Mouse (Mus musculus) duodenum, adult 2 months (tissue): ENCODE data around the gene Klc4. TPM values are rescaled to one million over a fixed set of nuclear protein-coding genes. Genes with fewer than 3 reads are reported as not detected.

Source experiments
- polyA plus RNA-seq: library from polyadenylated mRNA; depleted of rRNA; stranded (reverse); fragments of >200 nt; gene quantifications from 2 replicates; pipeline ENCODE4 v1.2.3, GENCODE M21; 2012; ENCODE audit warnings: low replicate concordance; rRNA removed

Gene Klc4
- polyA plus RNA-seq = 76.0 and 152 TPM in 2 replicates

GRCm38 (mm10) chr17:46645561-46646321, at the start of gene Klc4, which contains the start of gene Mrpl2:
Gene Klc4 (minus strand): TSS chr17:46646022.
Gene Mrpl2 (plus strand): TSS chr17:46646229.

GRCm38 (mm10) chr17:46680760-46681373, 35.0 kb upstream of the Klc4 start, which contains the start of gene Klhdc3:
Gene Klhdc3 (minus strand): TSS chr17:46680914.

GRCm38 (mm10) chr17:46678416-46678815, 32.6 kb upstream of the Klc4 start, which contains the start of gene Mea1:
Gene Mea1 (plus strand): TSS chr17:46678793.

GRCm38 (mm10) chr17:46673850-46674529, 28.2 kb upstream of the Klc4 start, which contains the start of gene Rrp36:
Gene Rrp36 (minus strand): TSS chr17:46674352.

GRCm38 (mm10) chr17:46650232-46651031, 4.6 kb upstream of the Klc4 start, which contains the start of gene Cul7:
Gene Cul7 (plus strand): TSS chr17:46650337.

GRCm38 (mm10) chr17:46628791-46629684, 16.8 kb downstream of the Klc4 start, which contains the start of gene Ptk7:
Gene Ptk7 (minus strand): TSS chr17:46629504.

Other genes with a start within 250 kb of the Klc4 start
- 0.50 and 0.51 TPM in 2 replicates for gene Crip3, start 217.1 kb downstream of the Klc4 start, polyA plus RNA-seq
- gene Slc22a7, start 207.6 kb downstream of the Klc4 start, polyA plus RNA-seq = not detected in 2 replicates
- 0.14 and 0.37 TPM in 2 replicates for gene Ttbk1, start 158.3 kb downstream of the Klc4 start, polyA plus RNA-seq
- 2.9 and 3.5 TPM in 2 replicates for gene Dnph1, start 149.3 kb downstream of the Klc4 start, polyA plus RNA-seq
- 5.4 and 7.1 TPM in 2 replicates for gene Cul9, start 99.6 kb downstream of the Klc4 start, polyA plus RNA-seq
- gene Srf, start 89.8 kb downstream of the Klc4 start, polyA plus RNA-seq = 147 and 180 TPM in 2 replicates
- gene Ptk7, start 16.5 kb downstream of the Klc4 start, polyA plus RNA-seq = 4.7 and 6.5 TPM in 2 replicates
- 101 and 186 TPM in 2 replicates for gene Mrpl2, start 207 bp upstream of the Klc4 start, polyA plus RNA-seq
- gene Cul7, start 4.3 kb upstream of the Klc4 start, polyA plus RNA-seq = 9.8 and 12.0 TPM in 2 replicates
- 28.4 and 38.6 TPM in 2 replicates for gene Rrp36, start 28.3 kb upstream of the Klc4 start, polyA plus RNA-seq
- gene Mea1, start 32.8 kb upstream of the Klc4 start, polyA plus RNA-seq = 45.3 and 69.5 TPM in 2 replicates
- 85.2 and 117 TPM in 2 replicates for gene Klhdc3, start 34.9 kb upstream of the Klc4 start, polyA plus RNA-seq
- gene Ppp2r5d, start 59.1 kb upstream of the Klc4 start, polyA plus RNA-seq = 50.9 and 143 TPM in 2 replicates
- 59.8 and 104 TPM in 2 replicates for gene Pex6, start 65.4 kb upstream of the Klc4 start, polyA plus RNA-seq
- gene Gnmt, start 83.1 kb upstream of the Klc4 start, polyA plus RNA-seq = 0.51 and 3.8 TPM in 2 replicates
- 26.8 and 30.1 TPM in 2 replicates for gene Cnpy3, start 106.2 kb upstream of the Klc4 start, polyA plus RNA-seq
- not detected in 2 replicates for gene Ptcra, start 117.7 kb upstream of the Klc4 start, polyA plus RNA-seq
- gene 2310039H08Rik, start 126.6 kb upstream of the Klc4 start, polyA plus RNA-seq = 151 and 166 TPM in 2 replicates
- gene Rpl7l1, start 136.7 kb upstream of the Klc4 start, polyA plus RNA-seq = 7.7 and 7.9 TPM in 2 replicates
- 4.0 and 5.0 TPM in 2 replicates for gene Bicral, start 212.5 kb upstream of the Klc4 start, polyA plus RNA-seq
- 10.4 and 21.4 TPM in 2 replicates for gene Tbcc, start 244.7 kb upstream of the Klc4 start, polyA plus RNA-seq